26 mouse cellular contexts compared by ENCODE assay signal in the genomic region with DNA sequence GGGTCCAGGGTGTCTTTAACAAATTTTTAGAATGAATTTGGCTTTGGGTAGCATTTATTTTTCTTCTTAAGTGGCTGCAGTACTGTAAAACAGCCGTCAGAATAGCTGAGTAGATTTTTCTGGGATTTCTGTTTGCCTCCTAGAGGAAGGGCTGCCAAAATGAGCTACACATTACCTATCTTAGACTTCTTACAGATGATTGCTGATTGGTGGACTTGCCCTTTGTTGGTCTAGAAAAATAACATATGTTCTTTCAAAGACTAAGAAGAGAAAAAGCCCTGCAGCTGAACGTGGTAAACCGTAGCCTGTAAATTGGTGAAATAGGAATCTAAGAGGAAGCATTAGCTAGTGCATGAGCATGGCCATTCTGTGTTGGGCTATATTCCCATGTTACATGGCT.
A peak's percentile ranks its signal among the peaks of the same experiment; 100 is the strongest.
DNase-seq lines count a peak whose midpoint lies in the region; ATAC-seq lines count a peak whose summit lies in the region.
"Had no signal": no experiment of that assay in that cellular context is flagged by ENCODE, and none has a peak within 500 bp of the region (broad histone marks: within the 10 kb centered on the region; RNA-seq: fewer than 3 reads in every experiment).

No protein-coding gene starts in this region.

- no peaks in the 10 kb centered on the region for H3K36me3 ChIP-seq in midbrain, embryonic 13.5 days
- H3K36me3 ChIP-seq in midbrain, embryonic 15.5 days (replicated peaks): no peaks in the 10 kb centered on the region
- no peaks in the 10 kb centered on the region for H3K36me3 ChIP-seq in forebrain, embryonic 10.5 days (replicated peaks)
- H3K36me3 ChIP-seq in forebrain, embryonic 13.5 days (ENCODE audit: poor library complexity, severe bottlenecking): no peaks in the 10 kb centered on the region
- no peaks in the 10 kb centered on the region for H3K36me3 ChIP-seq in forebrain, embryonic 16.5 days (ENCODE audit: control insufficient read depth, insufficient read depth)
- H3K36me3 ChIP-seq: G1E; heart, embryonic 12.5 days; heart, embryonic 15.5 days; hindbrain, embryonic 10.5 days; hindbrain, embryonic 13.5 days; intestine, embryonic 15.5 days had no signal

- no peaks in the 10 kb centered on the region for H3K9me3 ChIP-seq in midbrain, embryonic 13.5 days
- no peaks in the 10 kb centered on the region for H3K9me3 ChIP-seq in midbrain, embryonic 15.5 days
- no peaks in the 10 kb centered on the region for H3K9me3 ChIP-seq in forebrain, embryonic 10.5 days
- no peaks in the 10 kb centered on the region for H3K9me3 ChIP-seq in forebrain, embryonic 13.5 days (replicated peaks)
- no peaks in the 10 kb centered on the region for H3K9me3 ChIP-seq in forebrain, embryonic 16.5 days (ENCODE audit: control insufficient read depth, low read length)
- H3K9me3 ChIP-seq: G1E; heart, embryonic 12.5 days; heart, embryonic 15.5 days; hindbrain, embryonic 10.5 days; hindbrain, embryonic 13.5 days; intestine, embryonic 15.5 days had no signal

- no peak overlapping the region for H3K27ac ChIP-seq in midbrain, embryonic 13.5 days
- no peak overlapping the region; the same call in 1 of the 2 replicates for H3K27ac ChIP-seq in midbrain, embryonic 15.5 days
- peak overlapping the region; percentile 59; the same call in 1 of the 2 replicates for H3K27ac ChIP-seq in forebrain, embryonic 10.5 days
- H3K27ac ChIP-seq in forebrain, embryonic 13.5 days: peak overlapping the region; percentile 73
- peak overlapping the region; percentile 85 for H3K27ac ChIP-seq in forebrain, embryonic 16.5 days (ENCODE audit: low read length)
- H3K27ac ChIP-seq: heart, adult 2 months; heart, embryonic 15.5 days; hindbrain, embryonic 10.5 days; hindbrain, embryonic 13.5 days; intestine, embryonic 15.5 days had no signal

- no peak overlapping the region for H3K4me2 ChIP-seq in midbrain, embryonic 13.5 days (replicated peaks)
- no peak overlapping the region for H3K4me2 ChIP-seq in midbrain, embryonic 15.5 days
- H3K4me2 ChIP-seq in forebrain, embryonic 13.5 days: no peak overlapping the region
- peak overlapping the region; percentile 5; the same call in 1 of the 2 replicates for H3K4me2 ChIP-seq in forebrain, embryonic 16.5 days (ENCODE audit: low read length)
- H3K4me2 ChIP-seq: heart, embryonic 12.5 days; heart, embryonic 15.5 days; hindbrain, embryonic 13.5 days; intestine, embryonic 15.5 days had no signal

- no peak overlapping the region for H3K9ac ChIP-seq in midbrain, embryonic 13.5 days (replicated peaks)
- no peak overlapping the region for H3K9ac ChIP-seq in midbrain, embryonic 15.5 days
- no peak overlapping the region for H3K9ac ChIP-seq in forebrain, embryonic 13.5 days
- no peak overlapping the region for H3K9ac ChIP-seq in forebrain, embryonic 16.5 days (replicated peaks; ENCODE audit: low read depth, low read length)
- H3K9ac ChIP-seq: heart, embryonic 12.5 days; heart, embryonic 15.5 days; hindbrain, embryonic 13.5 days; intestine, embryonic 15.5 days had no signal

- ATAC-seq in midbrain, embryonic 13.5 days: peak; percentile 38
- ATAC-seq in midbrain, embryonic 15.5 days (replicated peaks): no peak
- ATAC-seq in forebrain, embryonic 13.5 days: peak; percentile 64
- peak; percentile 57 for ATAC-seq in forebrain, embryonic 16.5 days
- ATAC-seq: intestine, embryonic 15.5 days had no signal

- no peak for DNase-seq in forebrain, embryonic 10.5 days (ENCODE audit: extremely low spot score, low spot score)
- no peak for DNase-seq in heart, adult 8-10 months (ENCODE audit: low spot score)
- no peak for DNase-seq in thymus, postnatal 14 days
- no peak for DNase-seq in kidney, postnatal 14 days
- DNase-seq: adrenal gland, adult 2 months; adrenal gland, postnatal 25 days; B cell, adult 2 months; cerebellum, adult 18-20 months; cerebellum, adult 9-10 months; cerebellum, postnatal 14 days; gastrocnemius, postnatal 25 days; heart, adult 2 months; heart, postnatal 10 days; heart, postnatal 36 days; kidney, adult 11 months had no signal

- H3K4me3 ChIP-seq in midbrain, embryonic 13.5 days (replicated peaks): no peak overlapping the region
- no peak overlapping the region for H3K4me3 ChIP-seq in midbrain, embryonic 15.5 days
- H3K4me3 ChIP-seq in forebrain, embryonic 10.5 days: no peak overlapping the region
- H3K4me3 ChIP-seq in forebrain, embryonic 13.5 days: no peak overlapping the region
- H3K4me3 ChIP-seq in forebrain, embryonic 16.5 days (replicated peaks; ENCODE audit: low read length): no peak overlapping the region
- H3K4me3 ChIP-seq: heart, adult 2 months; heart, embryonic 12.5 days; heart, embryonic 15.5 days; hindbrain, embryonic 10.5 days; hindbrain, embryonic 13.5 days; intestine, embryonic 15.5 days had no signal

- no peaks in the 10 kb centered on the region for H3K27me3 ChIP-seq in midbrain, embryonic 13.5 days
- H3K27me3 ChIP-seq in midbrain, embryonic 15.5 days (replicated peaks): no peaks in the 10 kb centered on the region
- no peaks in the 10 kb centered on the region for H3K27me3 ChIP-seq in forebrain, embryonic 10.5 days (ENCODE audit: poor library complexity, severe bottlenecking)
- H3K27me3 ChIP-seq in forebrain, embryonic 13.5 days: no peaks in the 10 kb centered on the region
- no peaks in the 10 kb centered on the region for H3K27me3 ChIP-seq in forebrain, embryonic 16.5 days (replicated peaks; ENCODE audit: control insufficient read depth, insufficient read depth, low read length)
- H3K27me3 ChIP-seq: CH12.LX; heart, embryonic 12.5 days; heart, embryonic 15.5 days; hindbrain, embryonic 13.5 days; intestine, embryonic 15.5 days had no signal

- peaks cover 26% of the 10 kb centered on the region for H3K4me1 ChIP-seq in midbrain, embryonic 13.5 days (replicated peaks)
- H3K4me1 ChIP-seq in midbrain, embryonic 15.5 days: peaks cover 17% of the 10 kb centered on the region
- H3K4me1 ChIP-seq in forebrain, embryonic 10.5 days: peaks cover 49% of the 10 kb centered on the region
- H3K4me1 ChIP-seq in forebrain, embryonic 13.5 days: peaks cover 45% of the 10 kb centered on the region
- H3K4me1 ChIP-seq in forebrain, embryonic 16.5 days (replicated peaks; ENCODE audit: control insufficient read depth, insufficient read depth, low read length): peaks cover 14% of the 10 kb centered on the region
- H3K4me1 ChIP-seq: heart, embryonic 12.5 days; heart, embryonic 15.5 days; hindbrain, embryonic 10.5 days; hindbrain, embryonic 13.5 days; intestine, embryonic 15.5 days had no signal

- 63% methylated on average over 3 of the region's 3 CpGs for WGBS in midbrain, embryonic 13.5 days
- 58% methylated on average over 3 of the region's 3 CpGs for WGBS in midbrain, embryonic 15.5 days
- WGBS in forebrain, embryonic 10.5 days: 88% methylated on average over 3 of the region's 3 CpGs
- WGBS in forebrain, embryonic 13.5 days: 40% methylated on average over 3 of the region's 3 CpGs
- 13% methylated on average over 3 of the region's 3 CpGs for WGBS in forebrain, embryonic 16.5 days

Comparison
In these comparisons a context has a peak if more than half of its experiments do, and no peak if none do; other contexts are left out.
1. H3K27ac ChIP-seq: peak in forebrain, embryonic 10.5 days (single experiment), forebrain, embryonic 13.5 days (single experiment) and forebrain, embryonic 16.5 days (single experiment); none in midbrain, embryonic 13.5 days (single experiment) and midbrain, embryonic 15.5 days (single experiment).